Mouse (Mus musculus): ENCODE measurements at regions not wholly inside any gene's neighbourhood (a gene's known extent, or its start where the extent isn't known, plus 50 kb on each side); places are given as distances from the start of the nearest gene placed in this dataset.

DNA sequence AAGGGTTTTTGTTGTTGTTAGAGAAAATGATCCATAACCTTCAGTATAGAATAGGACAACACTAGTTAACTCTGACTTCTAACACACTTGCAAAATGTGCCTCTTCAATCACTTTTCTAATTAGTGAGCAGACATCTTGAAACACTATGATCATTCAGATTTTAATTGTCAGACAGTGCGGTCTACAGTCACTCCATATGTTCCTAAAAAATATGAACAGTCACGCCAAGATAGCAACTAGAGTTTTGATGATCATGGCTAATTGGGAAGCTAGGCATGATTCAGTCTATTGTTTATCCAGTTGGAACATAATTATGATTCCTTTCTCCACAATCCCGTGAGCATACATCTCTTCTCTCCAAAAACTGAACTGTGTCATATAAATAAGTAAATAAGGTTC, 372.1 kb downstream of the Fam198b start:
- ATAC-seq (ENCODE audit: insufficient read depth): no peak
- H3K9ac ChIP-seq: no peak overlapping the region
- H3K27me3 ChIP-seq: no peaks in the 10 kb centered on the region
- no peaks in the 10 kb centered on the region for H3K36me3 ChIP-seq (replicated peaks)
- H3K4me1 ChIP-seq (replicated peaks): no peaks in the 10 kb centered on the region
- WGBS (ENCODE audit: insufficient replicate concordance): 61% methylated on average over 3 of the region's 3 CpGs
- H3K9me3 ChIP-seq (replicated peaks): no peaks in the 10 kb centered on the region
- no peak overlapping the region for H3K4me3 ChIP-seq (replicated peaks)
- H3K4me2 ChIP-seq: no peak overlapping the region
- H3K27ac ChIP-seq (replicated peaks): no peak overlapping the region

DNA sequence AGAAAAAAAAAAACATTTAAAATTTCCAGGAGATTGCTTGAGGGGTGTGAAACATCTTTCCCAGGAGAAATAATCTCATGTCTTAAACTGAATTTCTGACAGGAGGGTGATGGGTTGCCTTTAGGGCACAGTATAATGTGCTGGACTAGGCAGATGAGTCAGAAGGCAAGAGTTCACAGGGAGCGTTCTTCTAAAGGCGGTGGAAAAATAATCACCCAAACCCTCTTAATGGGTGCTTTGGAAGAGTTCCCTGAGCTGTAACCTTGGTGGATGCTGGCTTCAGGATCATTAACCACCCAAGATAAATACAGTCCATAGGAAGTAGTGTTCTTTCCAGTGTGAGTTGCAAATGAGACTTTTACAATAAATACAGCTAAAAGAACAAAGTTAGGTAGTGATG, 378.8 kb downstream of the Fam198b start:
- Histone ChIP-seq H3K4me2 (no peak overlapping the region), H3K27me3 (no peaks in the 10 kb centered on the region), H3K4me1 (replicated peaks) (no peaks in the 10 kb centered on the region), H3K36me3 (replicated peaks) (no peaks in the 10 kb centered on the region), H3K4me3 (replicated peaks) (no peak overlapping the region), H3K9ac (no peak overlapping the region), H3K27ac (replicated peaks) (no peak overlapping the region), H3K9me3 (replicated peaks) (no peaks in the 10 kb centered on the region)
- 68% methylated on average over 2 of the region's 2 CpGs for WGBS (ENCODE audit: insufficient replicate concordance)
- ATAC-seq (ENCODE audit: insufficient read depth): no peak

DNA sequence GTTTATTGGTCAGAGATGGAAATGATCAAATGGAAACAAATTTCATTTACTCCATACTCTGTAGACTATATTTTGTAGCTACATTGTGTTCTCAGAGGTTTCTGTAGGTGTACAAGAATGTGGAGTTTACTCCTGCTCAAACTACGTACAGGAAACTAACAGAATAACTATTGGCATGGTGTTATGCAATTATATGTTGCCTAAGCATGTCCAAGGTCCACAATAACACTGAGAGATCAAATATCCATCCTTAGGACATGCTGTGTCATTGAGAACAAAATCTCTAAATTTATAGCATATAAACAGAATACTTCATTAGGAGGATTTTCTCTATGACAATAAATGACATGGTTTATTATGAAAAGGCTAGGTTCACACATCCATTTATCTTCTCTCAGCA, 400.3 kb downstream of the Fam198b start:
- ATAC-seq (ENCODE audit: insufficient read depth): no peak

DNA sequence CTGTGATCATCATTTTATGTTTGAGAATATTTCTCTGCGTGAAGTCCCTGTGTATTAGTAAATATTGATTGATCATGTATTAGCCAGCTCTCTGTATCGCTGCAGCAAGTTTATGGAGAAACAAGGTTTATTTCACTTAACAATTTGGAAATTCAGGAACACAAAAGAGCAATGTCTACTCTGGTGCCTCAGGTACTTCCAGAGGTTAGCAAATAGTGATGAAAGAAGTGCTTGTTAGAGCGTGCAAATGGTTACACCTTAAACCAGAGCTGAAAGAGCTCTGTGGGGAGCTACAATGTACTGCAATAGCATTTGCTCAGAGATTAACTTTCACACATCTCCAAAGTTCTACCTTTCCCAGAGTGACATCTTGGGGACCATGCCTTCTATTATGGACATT, 400.9 kb downstream of the Fam198b start:
- 61% methylated on average over 3 of the region's 3 CpGs for WGBS (ENCODE audit: insufficient replicate concordance)
- H3K36me3 ChIP-seq (replicated peaks): no peaks in the 10 kb centered on the region
- ATAC-seq (ENCODE audit: insufficient read depth): no peak
- H3K9ac ChIP-seq: no peak overlapping the region
- no peaks in the 10 kb centered on the region for H3K27me3 ChIP-seq
- no peak overlapping the region for H3K4me3 ChIP-seq (replicated peaks)
- no peak overlapping the region for H3K4me2 ChIP-seq
- H3K27ac ChIP-seq (replicated peaks): no peak overlapping the region
- no peaks in the 10 kb centered on the region for H3K9me3 ChIP-seq (replicated peaks)
- H3K4me1 ChIP-seq (replicated peaks): no peaks in the 10 kb centered on the region

More for the DNA sequence above, 400.3 kb downstream of the Fam198b start:
- H3K4me3 ChIP-seq (replicated peaks): no peak overlapping the region
- H3K4me1 ChIP-seq (replicated peaks): no peaks in the 10 kb centered on the region
- H3K36me3 ChIP-seq (replicated peaks): no peaks in the 10 kb centered on the region
- H3K27ac ChIP-seq (replicated peaks): no peak overlapping the region
- H3K9me3 ChIP-seq (replicated peaks): no peaks in the 10 kb centered on the region
- H3K9ac ChIP-seq: no peak overlapping the region
- no peak overlapping the region for H3K4me2 ChIP-seq
- 40% methylated on average over 1 of the region's 1 CpGs for WGBS (ENCODE audit: insufficient replicate concordance)
- H3K27me3 ChIP-seq: no peaks in the 10 kb centered on the region

DNA sequence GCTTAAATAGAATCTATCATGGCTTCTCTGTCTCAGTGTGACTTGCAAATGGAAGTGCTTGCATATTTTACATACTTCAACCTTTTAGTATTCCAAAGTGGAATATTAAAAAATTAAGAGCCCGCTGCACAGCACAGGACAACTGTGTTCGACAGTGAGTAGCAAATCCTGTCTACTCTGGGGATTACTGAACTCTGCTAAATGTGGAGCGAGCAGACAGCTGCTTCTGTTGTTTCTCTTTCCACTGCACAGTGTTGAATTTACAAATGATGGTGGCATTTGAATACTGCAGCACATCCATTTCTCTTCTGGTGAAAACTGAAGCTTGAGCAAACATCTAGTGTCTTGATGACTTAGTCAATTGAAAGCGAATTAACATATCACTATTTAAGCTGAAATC, 409.2 kb downstream of the Fam198b start:
- WGBS (ENCODE audit: insufficient replicate concordance): 56% methylated on average over 4 of the region's 4 CpGs
- no peaks in the 10 kb centered on the region for H3K36me3 ChIP-seq (replicated peaks)
- no peak for ATAC-seq (ENCODE audit: insufficient read depth)

DNA sequence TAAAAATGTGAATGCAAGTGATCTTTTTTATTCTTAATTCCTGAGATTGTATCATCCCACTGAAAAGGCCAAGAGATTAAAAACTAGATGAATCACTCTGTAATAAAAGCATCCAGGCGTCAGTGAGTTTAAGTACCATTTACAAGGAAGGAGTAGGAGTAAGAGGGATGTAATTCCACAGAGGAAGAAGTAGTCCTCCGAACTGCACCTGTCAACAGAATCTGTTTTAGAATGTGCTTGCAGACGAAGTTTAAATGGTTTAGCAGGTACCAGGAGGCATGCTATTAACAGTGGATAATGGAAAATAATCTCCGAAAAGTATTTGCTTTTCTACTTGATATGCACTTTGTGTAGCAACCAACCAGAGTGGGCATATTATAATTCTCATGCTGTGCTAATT, 423.3 kb downstream of the Fam198b start:
- ATAC-seq (ENCODE audit: insufficient read depth): no peak
- Histone ChIP-seq H3K27ac (replicated peaks) (no peak overlapping the region), H3K4me1 (replicated peaks) (no peaks in the 10 kb centered on the region), H3K9me3 (replicated peaks) (no peaks in the 10 kb centered on the region), H3K9ac (no peak overlapping the region), H3K27me3 (no peaks in the 10 kb centered on the region), H3K4me2 (no peak overlapping the region), H3K36me3 (replicated peaks) (no peaks in the 10 kb centered on the region), H3K4me3 (replicated peaks) (no peak overlapping the region)
- WGBS (ENCODE audit: insufficient replicate concordance): 45% methylated on average over 4 of the region's 4 CpGs

More for the DNA sequence above, 409.2 kb downstream of the Fam198b start:
- H3K4me3 ChIP-seq (replicated peaks): no peak overlapping the region
- H3K4me1 ChIP-seq (replicated peaks): no peaks in the 10 kb centered on the region
- no peaks in the 10 kb centered on the region for H3K9me3 ChIP-seq (replicated peaks)
- no peaks in the 10 kb centered on the region for H3K27me3 ChIP-seq
- H3K27ac ChIP-seq (replicated peaks): no peak overlapping the region
- H3K9ac ChIP-seq: no peak overlapping the region
- H3K4me2 ChIP-seq: no peak overlapping the region

DNA sequence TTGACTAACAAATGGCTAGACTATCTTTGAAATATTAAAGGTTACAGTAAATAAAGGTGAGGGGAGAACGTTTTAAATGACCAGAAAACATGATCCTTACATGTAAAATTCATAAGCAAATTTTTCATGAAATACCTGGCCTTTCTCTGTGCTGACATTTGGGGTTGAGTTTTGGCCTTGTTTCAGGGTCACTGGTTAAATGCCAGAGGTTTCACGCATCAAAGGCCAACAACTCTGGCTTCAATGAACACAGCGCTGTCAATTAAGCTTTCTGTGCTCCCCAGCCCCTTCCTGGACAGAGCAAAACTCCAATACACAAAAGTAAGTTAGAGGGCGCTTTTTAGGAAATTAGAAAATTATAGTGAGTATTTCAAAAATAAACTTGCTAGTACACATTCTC, 425.6 kb downstream of the Fam198b start:
- no peaks in the 10 kb centered on the region for H3K36me3 ChIP-seq (replicated peaks)
- no peak overlapping the region for H3K4me3 ChIP-seq (replicated peaks)
- WGBS (ENCODE audit: insufficient replicate concordance): 51% methylated on average over 4 of the region's 4 CpGs
- no peaks in the 10 kb centered on the region for H3K27me3 ChIP-seq
- ATAC-seq (ENCODE audit: insufficient read depth): no peak
- no peak overlapping the region for H3K9ac ChIP-seq
- no peak overlapping the region for H3K4me2 ChIP-seq
- H3K9me3 ChIP-seq (replicated peaks): no peaks in the 10 kb centered on the region
- no peak overlapping the region for H3K27ac ChIP-seq (replicated peaks)
- H3K4me1 ChIP-seq (replicated peaks): no peaks in the 10 kb centered on the region

DNA sequence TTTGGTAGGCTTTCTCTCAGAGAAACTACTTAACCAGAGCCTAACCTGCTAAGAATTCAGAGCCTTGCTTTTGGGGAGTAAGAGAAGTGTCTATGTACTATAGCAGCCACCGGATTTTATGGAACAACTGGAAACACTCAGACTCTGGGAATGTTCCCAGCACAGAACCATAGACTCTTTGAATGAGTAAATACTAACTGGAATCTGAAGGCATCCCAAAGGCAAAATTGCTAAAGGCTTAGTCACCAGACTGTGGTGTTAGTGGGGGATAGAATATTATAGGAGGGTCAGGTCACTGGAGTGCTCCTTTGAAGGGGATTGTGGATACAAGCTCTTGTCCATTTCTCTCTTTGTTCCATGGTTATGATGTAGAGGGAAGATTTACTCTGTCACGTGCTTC, 427.4 kb downstream of the Fam198b start:
- no peaks in the 10 kb centered on the region for H3K36me3 ChIP-seq (replicated peaks)
- no peaks in the 10 kb centered on the region for H3K27me3 ChIP-seq
- 55% methylated on average over 2 of the region's 2 CpGs for WGBS (ENCODE audit: insufficient replicate concordance)

DNA sequence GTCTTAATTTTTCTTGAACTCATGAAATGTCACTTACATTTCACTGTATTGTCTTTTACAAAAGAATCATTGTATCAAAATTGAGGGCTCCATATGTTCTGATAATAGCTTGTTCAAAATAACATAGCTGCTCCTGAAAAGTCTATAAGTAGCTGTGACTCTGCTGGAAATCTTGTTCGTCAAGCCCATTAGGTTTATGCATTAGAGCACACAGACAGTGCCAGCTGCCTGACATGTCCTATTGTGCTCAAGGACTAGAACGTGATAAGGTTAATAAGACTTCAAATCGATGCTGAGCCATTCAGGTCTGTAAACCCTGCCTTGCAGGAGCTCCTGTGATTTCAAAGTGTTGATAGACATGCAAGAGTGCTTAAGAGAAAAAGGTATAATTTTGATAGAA, 438.0 kb downstream of the Fam198b start:
- Histone ChIP-seq H3K4me2 (no peak overlapping the region), H3K9ac (no peak overlapping the region), H3K4me3 (replicated peaks) (no peak overlapping the region), H3K27ac (replicated peaks) (no peak overlapping the region), H3K27me3 (no peaks in the 10 kb centered on the region), H3K9me3 (replicated peaks) (no peaks in the 10 kb centered on the region), H3K36me3 (replicated peaks) (no peaks in the 10 kb centered on the region), H3K4me1 (replicated peaks) (no peaks in the 10 kb centered on the region)
- ATAC-seq (ENCODE audit: insufficient read depth): no peak
- WGBS (ENCODE audit: insufficient replicate concordance): 42% methylated on average over 3 of the region's 3 CpGs

More for the DNA sequence above, 427.4 kb downstream of the Fam198b start:
- Histone ChIP-seq H3K9ac (no peak overlapping the region), H3K4me2 (no peak overlapping the region), H3K9me3 (replicated peaks) (no peaks in the 10 kb centered on the region), H3K4me1 (replicated peaks) (no peaks in the 10 kb centered on the region), H3K4me3 (replicated peaks) (no peak overlapping the region), H3K27ac (replicated peaks) (no peak overlapping the region)
- ATAC-seq (ENCODE audit: insufficient read depth): no peak

DNA sequence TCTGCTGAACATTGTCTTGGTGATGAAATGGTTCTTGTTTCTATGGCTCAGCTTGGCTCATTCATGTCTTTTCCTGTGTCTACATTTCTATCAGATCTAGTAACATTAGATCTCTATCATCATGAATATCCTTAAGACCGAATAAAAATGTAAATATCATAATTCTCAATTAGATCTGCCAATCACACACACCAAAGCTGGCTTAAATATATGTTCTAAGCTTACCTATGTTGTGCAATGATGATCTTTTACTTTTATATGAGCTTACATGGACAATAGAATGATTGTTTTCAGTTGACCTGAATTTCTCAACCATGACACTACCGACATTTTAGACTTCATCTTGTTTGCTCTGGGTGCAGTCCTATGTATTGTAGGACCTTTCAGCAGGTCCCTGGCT, 440.4 kb downstream of the Fam198b start:
- ATAC-seq (ENCODE audit: insufficient read depth): no peak
- Histone ChIP-seq H3K4me3 (replicated peaks) (no peak overlapping the region), H3K9me3 (replicated peaks) (no peaks in the 10 kb centered on the region), H3K4me2 (no peak overlapping the region), H3K36me3 (replicated peaks) (no peaks in the 10 kb centered on the region), H3K27me3 (no peaks in the 10 kb centered on the region), H3K9ac (no peak overlapping the region), H3K27ac (replicated peaks) (no peak overlapping the region), H3K4me1 (replicated peaks) (no peaks in the 10 kb centered on the region)
- WGBS (ENCODE audit: insufficient replicate concordance): 70% methylated on average over 2 of the region's 2 CpGs

DNA sequence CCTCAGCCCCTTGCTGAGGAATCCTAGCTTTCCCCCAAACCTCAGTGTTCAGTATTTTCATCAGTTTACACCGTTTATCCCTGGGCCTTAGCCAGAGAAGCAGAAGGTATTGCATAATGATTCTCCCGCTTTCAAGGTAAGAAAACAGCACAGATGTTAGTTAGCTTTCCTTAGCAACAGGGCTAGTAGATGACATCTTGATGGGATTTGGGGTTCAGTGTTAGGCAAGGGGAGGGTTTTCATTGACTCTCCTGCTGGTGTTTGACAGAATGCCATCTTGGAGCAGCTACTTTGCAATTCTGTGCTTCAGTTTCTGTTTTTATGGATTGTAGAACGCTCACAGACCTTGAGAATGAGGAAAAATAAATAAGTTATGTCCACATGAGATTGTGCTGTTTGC, 447.4 kb downstream of the Fam198b start:
- H3K9me3 ChIP-seq (replicated peaks): no peaks in the 10 kb centered on the region
- 45% methylated on average over 3 of the region's 3 CpGs for WGBS (ENCODE audit: insufficient replicate concordance)
- no peak for ATAC-seq (ENCODE audit: insufficient read depth)
- H3K9ac ChIP-seq: no peak overlapping the region
- H3K27me3 ChIP-seq: no peaks in the 10 kb centered on the region
- no peaks in the 10 kb centered on the region for H3K36me3 ChIP-seq (replicated peaks)
- H3K27ac ChIP-seq (replicated peaks): no peak overlapping the region
- no peak overlapping the region for H3K4me2 ChIP-seq
- H3K4me3 ChIP-seq (replicated peaks): no peak overlapping the region
- H3K4me1 ChIP-seq (replicated peaks): no peaks in the 10 kb centered on the region

DNA sequence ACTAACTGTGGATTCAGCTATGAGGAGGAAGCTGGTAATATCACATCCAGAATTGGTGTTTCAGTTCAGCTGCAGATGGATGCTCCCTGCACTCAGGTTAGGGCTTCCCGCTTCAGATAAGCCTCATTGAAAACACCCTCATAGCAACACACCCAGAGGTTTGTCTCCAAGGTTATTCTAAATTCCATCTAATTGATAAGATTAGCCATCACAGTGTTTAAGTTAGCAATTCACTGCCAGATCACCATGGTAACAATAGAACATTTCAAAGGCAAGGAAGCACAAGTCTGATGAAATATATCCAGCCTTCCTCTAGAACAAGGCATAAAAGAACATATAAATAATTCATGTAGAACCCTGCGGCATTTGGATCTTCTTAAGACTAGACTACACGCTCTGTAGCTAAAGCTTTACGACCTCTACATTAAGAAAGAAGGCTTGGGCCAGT, 450.1 kb downstream of the Fam198b start:
- Histone ChIP-seq H3K9ac (no peak overlapping the region), H3K4me3 (replicated peaks) (no peak overlapping the region), H3K27me3 (no peaks in the 10 kb centered on the region), H3K36me3 (replicated peaks) (no peaks in the 10 kb centered on the region), H3K27ac (replicated peaks) (no peak overlapping the region), H3K9me3 (replicated peaks) (no peaks in the 10 kb centered on the region), H3K4me1 (replicated peaks) (no peaks in the 10 kb centered on the region), H3K4me2 (no peak overlapping the region)
- no peak for ATAC-seq (ENCODE audit: insufficient read depth)
- 62% methylated on average over 4 of the region's 4 CpGs for WGBS (ENCODE audit: insufficient replicate concordance)

Data from liver, embryonic 15.5 days (tissue).